Mouse (Mus musculus): ENCODE results near the gene Dph5. TPM values are rescaled to one million over a fixed set of nuclear protein-coding genes. Genes with fewer than 3 reads are reported as not detected.

Gene Dph5
- 29.2 and 29.9 TPM in 2 replicates for polyA plus RNA-seq (2015; fragmentation: Nextera tagmentation; extraction: Ambion mirVana)

- under 1% methylated on average over 40 of the region's 40 CpGs for WGBS
- peak; percentile 89 for ATAC-seq (ENCODE audit: insufficient number of reproducible peaks, insufficient read depth, low FRiP score, low TSS enrichment, low read depth)
- peak within 1 kb of the TSS; percentile 72 for H3K27ac ChIP-seq
- H3K9me3 ChIP-seq: no peaks in the 10 kb centered on the region
- peak within 1 kb of the TSS; percentile 82 for H3K4me3 ChIP-seq
- peaks cover 3% of the 10 kb centered on the region; the same call in 1 of the 2 replicates for H3K4me1 ChIP-seq
- H3K27me3 ChIP-seq: no peaks in the 10 kb centered on the region
- peak within 1 kb of the TSS; percentile 82 for H3K9ac ChIP-seq
- H3K4me2 ChIP-seq: peak within 1 kb of the TSS; percentile 85
- no peaks in the 10 kb centered on the region for H3K36me3 ChIP-seq
These were observed at the start of gene Dph5 for GRCm38 (mm10) chr3:115887427-115888309. Dph5 (plus strand) TSS chr3:115887837.

GRCm38 (mm10) chr3:115844566-115844965 is 43.1 kb upstream of the Dph5 start:
- Histone ChIP-seq H3K36me3 (no peaks in the 10 kb centered on the region), H3K4me1 (no peaks in the 10 kb centered on the region), H3K9me3 (no peaks in the 10 kb centered on the region), H3K4me3 (no peak overlapping the region), H3K27ac (no peak overlapping the region), H3K4me2 (no peak overlapping the region), H3K27me3 (no peaks in the 10 kb centered on the region), H3K9ac (no peak overlapping the region)
- ATAC-seq (ENCODE audit: insufficient number of reproducible peaks, insufficient read depth, low FRiP score, low TSS enrichment, low read depth): no peak
- WGBS: 63% methylated on average over 3 of the region's 3 CpGs

- 77% methylated on average over 5 of the region's 5 CpGs for WGBS
- no peak overlapping the region for H3K4me2 ChIP-seq
- no peaks in the 10 kb centered on the region for H3K4me1 ChIP-seq
- no peaks in the 10 kb centered on the region for H3K9me3 ChIP-seq
- no peak overlapping the region for H3K27ac ChIP-seq
- no peak for ATAC-seq (ENCODE audit: insufficient number of reproducible peaks, insufficient read depth, low FRiP score, low TSS enrichment, low read depth)
- H3K27me3 ChIP-seq: no peaks in the 10 kb centered on the region
- H3K36me3 ChIP-seq: no peaks in the 10 kb centered on the region
- H3K4me3 ChIP-seq: no peak overlapping the region
- H3K9ac ChIP-seq: no peak overlapping the region
These were observed 42.5 kb upstream of the Dph5 start for GRCm38 (mm10) chr3:115845032-115845618.

- 78% methylated on average over 1 of the region's 1 CpGs for WGBS
- H3K27me3 ChIP-seq: no peaks in the 10 kb centered on the region
- H3K4me1 ChIP-seq: no peaks in the 10 kb centered on the region
- no peaks in the 10 kb centered on the region for H3K9me3 ChIP-seq
- H3K9ac ChIP-seq: no peak overlapping the region
- H3K4me2 ChIP-seq: no peak overlapping the region
- no peaks in the 10 kb centered on the region for H3K36me3 ChIP-seq
- H3K27ac ChIP-seq: no peak overlapping the region
- ATAC-seq (ENCODE audit: insufficient number of reproducible peaks, insufficient read depth, low FRiP score, low TSS enrichment, low read depth): no peak
- H3K4me3 ChIP-seq: no peak overlapping the region
These were observed 41.9 kb upstream of the Dph5 start for GRCm38 (mm10) chr3:115845724-115846123.

- H3K36me3 ChIP-seq: no peaks in the 10 kb centered on the region
- ATAC-seq (ENCODE audit: insufficient number of reproducible peaks, insufficient read depth, low FRiP score, low TSS enrichment, low read depth): no peak
- H3K9ac ChIP-seq: no peak overlapping the region
- no peaks in the 10 kb centered on the region for H3K9me3 ChIP-seq
- WGBS: 80% methylated on average over 5 of the region's 5 CpGs
- H3K4me2 ChIP-seq: no peak overlapping the region
- H3K27ac ChIP-seq: no peak overlapping the region
- no peak overlapping the region for H3K4me3 ChIP-seq
- H3K4me1 ChIP-seq: no peaks in the 10 kb centered on the region
- no peaks in the 10 kb centered on the region for H3K27me3 ChIP-seq
These were observed 41.5 kb upstream of the Dph5 start for GRCm38 (mm10) chr3:115846153-115846552.

- Histone ChIP-seq H3K27ac (no peak overlapping the region), H3K9me3 (no peaks in the 10 kb centered on the region), H3K27me3 (no peaks in the 10 kb centered on the region), H3K4me1 (no peaks in the 10 kb centered on the region), H3K4me3 (no peak overlapping the region), H3K36me3 (no peaks in the 10 kb centered on the region), H3K4me2 (no peak overlapping the region), H3K9ac (no peak overlapping the region)
- 73% methylated on average over 11 of the region's 11 CpGs for WGBS
- no peak for ATAC-seq (ENCODE audit: insufficient number of reproducible peaks, insufficient read depth, low FRiP score, low TSS enrichment, low read depth)
These were observed 38.8 kb upstream of the Dph5 start for GRCm38 (mm10) chr3:115848686-115849480.

- WGBS: 55% methylated on average over 4 of the region's 4 CpGs
- no peak overlapping the region for H3K9ac ChIP-seq
- no peak overlapping the region for H3K27ac ChIP-seq
- no peaks in the 10 kb centered on the region for H3K4me1 ChIP-seq
- no peak for ATAC-seq (ENCODE audit: insufficient number of reproducible peaks, insufficient read depth, low FRiP score, low TSS enrichment, low read depth)
- H3K36me3 ChIP-seq: no peaks in the 10 kb centered on the region
- H3K9me3 ChIP-seq: no peaks in the 10 kb centered on the region
- H3K27me3 ChIP-seq: no peaks in the 10 kb centered on the region
- no peak overlapping the region for H3K4me3 ChIP-seq
- H3K4me2 ChIP-seq: no peak overlapping the region
These were observed 36.7 kb upstream of the Dph5 start for GRCm38 (mm10) chr3:115850946-115851345.

- no peak for ATAC-seq (ENCODE audit: insufficient number of reproducible peaks, insufficient read depth, low FRiP score, low TSS enrichment, low read depth)
- WGBS: 92% methylated on average over 7 of the region's 7 CpGs
- H3K9me3 ChIP-seq: no peaks in the 10 kb centered on the region
- no peak overlapping the region for H3K9ac ChIP-seq
- H3K36me3 ChIP-seq: no peaks in the 10 kb centered on the region
- H3K4me1 ChIP-seq: no peaks in the 10 kb centered on the region
- H3K27me3 ChIP-seq: no peaks in the 10 kb centered on the region
- H3K4me2 ChIP-seq: no peak overlapping the region
- H3K4me3 ChIP-seq: no peak overlapping the region
- H3K27ac ChIP-seq: no peak overlapping the region
These were observed 32.9 kb upstream of the Dph5 start for GRCm38 (mm10) chr3:115854672-115855191.

GRCm38 (mm10) chr3:115855576-115855975 is 32.1 kb upstream of the Dph5 start:
- no peak for ATAC-seq (ENCODE audit: insufficient number of reproducible peaks, insufficient read depth, low FRiP score, low TSS enrichment, low read depth)
- no peak overlapping the region for H3K4me3 ChIP-seq
- 78% methylated on average over 10 of the region's 10 CpGs for WGBS

GRCm38 (mm10) chr3:115856484-115857022 is 31.1 kb upstream of the Dph5 start:
- 35% methylated on average over 8 of the region's 8 CpGs for WGBS
- Histone ChIP-seq H3K36me3 (no peaks in the 10 kb centered on the region), H3K27me3 (no peaks in the 10 kb centered on the region)

More at GRCm38 (mm10) chr3:115855576-115855975, 32.1 kb upstream of the Dph5 start:
- Histone ChIP-seq H3K36me3 (no peaks in the 10 kb centered on the region), H3K9me3 (no peaks in the 10 kb centered on the region), H3K4me1 (no peaks in the 10 kb centered on the region), H3K27me3 (no peaks in the 10 kb centered on the region), H3K9ac (no peak overlapping the region), H3K4me2 (no peak overlapping the region), H3K27ac (no peak overlapping the region)

GRCm38 (mm10) chr3:115857436-115857835 is 30.2 kb upstream of the Dph5 start:
- Histone ChIP-seq H3K4me3 (no peak overlapping the region), H3K36me3 (no peaks in the 10 kb centered on the region), H3K27ac (no peak overlapping the region), H3K27me3 (no peaks in the 10 kb centered on the region), H3K4me1 (no peaks in the 10 kb centered on the region), H3K9me3 (no peaks in the 10 kb centered on the region; the same call in 1 of the 2 replicates), H3K9ac (no peak overlapping the region), H3K4me2 (no peak overlapping the region)
- 84% methylated on average over 10 of the region's 10 CpGs for WGBS
- ATAC-seq (ENCODE audit: insufficient number of reproducible peaks, insufficient read depth, low FRiP score, low TSS enrichment, low read depth): no peak

More at GRCm38 (mm10) chr3:115856484-115857022, 31.1 kb upstream of the Dph5 start:
- Histone ChIP-seq H3K27ac (no peak overlapping the region), H3K4me2 (no peak overlapping the region), H3K4me3 (no peak overlapping the region), H3K4me1 (no peaks in the 10 kb centered on the region), H3K9me3 (no peaks in the 10 kb centered on the region), H3K9ac (no peak overlapping the region)
- ATAC-seq (ENCODE audit: insufficient number of reproducible peaks, insufficient read depth, low FRiP score, low TSS enrichment, low read depth): no peak
